Mouse (Mus musculus) megakaryocyte, embryonic 14.5 days (primary cell): ENCODE measurements around the gene Tcirg1.

Experiments used
- FLI1 ChIP-seq: IDR thresholded peaks from 2 replicates; pipeline ENCODE4 v1.6.1; 2012; ENCODE audit warnings: low read length, inconsistent platforms, mixed read lengths
- GATA1 ChIP-seq: IDR thresholded peaks from 3 replicates; pipeline ENCODE4 v1.6.1; 2012; ENCODE audit warnings: mixed read lengths, low read length, inconsistent platforms, borderline replicate concordance

GRCm38 (mm10) chr19:3951461-3951860 is 44.5 kb upstream of the Tcirg1 start:
- TF ChIP-seq FLI1: no peak
- no peak for TF ChIP-seq GATA1
